Mouse (Mus musculus): ENCODE measurements at regions not wholly inside any gene's neighbourhood (a gene's known extent, or its start where the extent isn't known, plus 50 kb on each side); places are given as distances from the start of the nearest gene placed in this dataset.

GRCm38 (mm10) chr10:43764581-43764980, 137.0 kb downstream of the Qrsl1 start:
- no peak for DNase-seq (ENCODE audit: extremely low spot score in 1 of 2, low spot score in 2 of 2)
- intact Hi-C loops (cut with DNase I) = no loop called here

DNA sequence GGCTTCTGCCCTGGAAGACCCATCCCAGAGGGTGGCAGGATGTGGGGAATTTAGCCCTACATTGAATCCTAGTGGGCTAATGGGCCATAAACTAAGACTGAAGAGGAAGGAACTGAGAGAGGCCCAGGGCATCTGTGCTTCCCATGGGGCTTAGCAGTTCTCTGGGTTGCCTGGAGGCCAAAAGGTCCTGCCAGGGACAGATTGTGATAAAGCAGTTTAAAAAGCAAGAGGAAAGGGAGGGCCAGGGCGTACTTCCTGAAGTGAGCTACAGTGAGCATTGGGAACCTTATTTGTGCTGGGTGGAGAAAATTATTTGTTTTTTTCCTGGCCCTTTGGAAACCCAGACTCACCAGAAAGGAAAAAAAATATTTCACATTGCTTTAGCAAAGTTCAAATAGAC, 136.3 kb downstream of the Qrsl1 start:
- intact Hi-C loops (cut with DNase I) = no loop called here

DNA sequence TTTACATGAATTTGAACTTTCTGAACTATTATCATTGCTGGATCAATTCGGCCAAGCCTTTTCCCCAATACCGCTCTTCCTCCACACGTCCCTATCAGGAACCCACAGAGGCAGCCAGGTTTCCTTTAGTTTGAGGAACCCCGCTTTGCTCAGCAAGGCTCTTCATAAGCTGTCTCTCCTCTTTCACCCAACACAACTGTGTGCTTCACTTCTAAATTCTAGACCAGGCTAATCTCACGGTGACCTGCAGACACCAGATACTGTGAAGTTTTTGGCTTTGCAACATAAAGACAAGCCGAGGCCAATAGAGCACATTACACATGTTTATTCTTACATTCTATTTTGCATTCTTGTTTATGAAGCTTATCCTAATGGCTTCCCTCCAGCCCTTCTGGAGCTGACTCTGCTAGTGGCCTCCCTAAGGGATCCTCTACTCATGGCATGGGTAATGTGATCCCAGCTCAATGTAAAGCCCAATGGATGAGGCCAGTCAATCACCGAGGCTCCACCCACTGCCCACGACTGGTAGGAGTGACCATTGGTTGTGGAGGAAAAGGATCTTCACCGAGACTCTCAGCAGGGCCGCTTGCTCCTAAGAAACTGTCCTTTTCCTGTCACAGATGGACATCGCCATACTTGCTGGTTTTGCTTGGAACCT, 135.6 kb downstream of the Qrsl1 start:
- intact Hi-C loops (cut with DNase I) = no loop called here
- DNase-seq (ENCODE audit: extremely low spot score in 1 of 2, low spot score in 2 of 2) = no peak

More for the DNA sequence above, 136.3 kb downstream of the Qrsl1 start:
- DNase-seq (ENCODE audit: extremely low spot score in 1 of 2, low spot score in 2 of 2) = no peak

DNA sequence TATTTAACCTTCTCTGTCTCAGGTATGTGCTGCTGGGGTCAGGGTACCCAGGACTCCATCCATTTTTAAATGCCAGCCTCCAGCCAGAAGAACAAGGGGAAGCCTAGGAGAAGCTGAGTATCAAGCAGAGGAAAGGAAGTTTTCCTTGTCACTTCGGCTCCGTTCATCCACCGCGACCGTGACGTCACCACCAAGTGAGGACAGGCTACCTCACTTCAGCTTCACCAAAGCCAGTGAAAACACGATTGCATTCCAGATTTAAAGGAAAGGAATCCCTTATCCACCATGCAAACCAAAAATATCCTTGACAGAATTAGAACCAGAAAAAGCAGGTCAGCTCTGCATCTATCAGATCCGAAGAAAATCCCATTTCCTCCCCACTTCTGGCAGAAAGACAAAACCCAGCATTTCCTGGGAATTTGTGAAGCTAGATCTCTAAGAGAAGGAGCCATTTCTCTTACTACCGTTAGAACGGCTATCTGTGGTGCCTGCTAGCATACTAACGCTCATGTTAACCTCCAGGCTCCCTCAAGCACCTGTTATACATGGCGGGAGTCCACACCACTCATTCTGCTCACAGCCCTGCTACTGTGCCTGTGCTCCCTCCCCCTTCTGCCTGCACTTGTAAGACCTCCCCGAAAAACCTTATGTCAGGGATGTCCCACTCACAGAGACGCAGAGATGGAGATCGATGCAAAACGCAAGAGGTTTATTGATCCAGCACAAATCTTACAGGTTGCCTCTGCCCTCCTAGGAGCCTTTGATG, 133.4 kb downstream of the Qrsl1 start:
- DNase-seq (ENCODE audit: extremely low spot score in 1 of 2, low spot score in 2 of 2) = no peak
- intact Hi-C loops (cut with DNase I) = no loop called here

- intact Hi-C loops (cut with DNase I) = no loop called here
- no peak for DNase-seq (ENCODE audit: extremely low spot score in 1 of 2, low spot score in 2 of 2)
Observed at GRCm38 (mm10) chr10:43769026-43769425, 132.5 kb downstream of the Qrsl1 start.

- intact Hi-C loops (cut with DNase I) = no loop called here
- no peak for DNase-seq (ENCODE audit: extremely low spot score in 1 of 2, low spot score in 2 of 2)
Observed at GRCm38 (mm10) chr10:43775807-43776206, 125.7 kb downstream of the Qrsl1 start.

DNA sequence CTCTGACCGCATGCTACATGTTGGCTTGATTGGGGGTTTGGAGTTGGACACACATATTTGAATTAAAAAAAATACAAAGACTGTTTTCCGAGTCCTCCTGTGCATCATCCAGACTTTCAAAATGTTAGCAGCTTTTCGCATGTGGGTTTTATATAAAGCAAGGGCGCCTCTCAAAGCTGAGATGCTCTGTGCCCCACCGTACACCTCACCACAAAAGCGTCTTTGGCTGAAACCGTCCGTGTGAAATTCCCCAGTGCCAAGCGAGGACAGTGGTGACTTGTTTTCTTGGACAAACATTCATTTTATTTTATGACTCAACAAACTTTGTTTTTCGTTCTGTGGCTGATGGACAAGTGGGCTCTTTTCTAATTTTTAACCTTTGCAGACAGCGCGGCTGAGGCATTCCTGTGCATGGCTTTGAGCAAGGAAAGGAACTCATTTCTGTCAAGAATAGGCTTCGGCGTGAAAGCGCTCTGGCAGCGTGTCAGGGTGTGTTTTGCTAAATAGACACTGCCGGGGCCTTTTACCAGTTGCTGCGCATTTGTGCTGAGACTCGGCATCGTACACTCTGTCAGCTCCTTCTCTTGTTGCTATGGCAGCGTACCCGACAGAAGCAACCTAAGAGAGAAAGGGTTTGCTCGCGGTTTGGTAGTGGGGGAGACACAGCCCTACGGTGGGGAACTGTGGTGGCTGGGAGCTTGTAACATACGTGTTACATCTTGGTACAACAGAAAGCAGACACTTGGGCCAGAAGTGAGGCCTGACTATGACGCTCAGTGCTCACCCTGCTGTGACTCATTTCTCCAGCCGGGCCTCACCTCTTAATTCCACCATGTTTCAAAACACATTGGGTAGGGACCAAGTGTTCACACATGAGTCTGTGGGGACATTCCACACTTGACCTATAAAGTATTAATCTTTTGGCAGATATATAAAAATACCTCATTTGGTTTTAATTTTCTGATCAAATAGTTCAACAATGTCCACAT, 123.6 kb downstream of the Qrsl1 start:
- intact Hi-C loops (cut with DNase I) = no loop called here
- DNase-seq (ENCODE audit: extremely low spot score in 1 of 2, low spot score in 2 of 2) = peak; percentile 29 to 44

DNA sequence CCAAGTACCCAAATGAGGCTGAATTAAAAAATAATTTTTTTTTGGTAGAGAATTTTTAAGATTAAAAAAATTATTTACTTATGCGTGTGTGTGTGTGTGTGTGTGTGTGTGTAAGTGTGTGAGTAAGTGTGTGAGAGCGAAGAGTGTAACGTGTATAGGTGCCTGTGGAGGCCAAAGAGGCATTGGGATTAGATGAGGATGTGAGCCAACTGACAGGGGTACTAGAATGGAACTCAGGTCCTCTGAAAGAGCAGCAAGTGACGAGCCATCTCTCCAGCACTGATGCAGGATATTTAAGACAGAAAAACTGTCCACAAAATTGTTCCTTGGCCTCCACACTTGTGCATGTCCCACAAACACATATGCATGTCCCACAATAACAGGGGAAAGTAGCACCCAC, 121.0 kb downstream of the Qrsl1 start:
- DNase-seq (ENCODE audit: extremely low spot score in 1 of 2, low spot score in 2 of 2) = no peak
- intact Hi-C loops (cut with DNase I) = no loop called here

GRCm38 (mm10) chr10:43783304-43783703, 118.2 kb downstream of the Qrsl1 start:
- intact Hi-C loops (cut with DNase I) = no loop called here
- no peak for DNase-seq (ENCODE audit: extremely low spot score in 1 of 2, low spot score in 2 of 2)

GRCm38 (mm10) chr10:43790780-43791179, 110.8 kb downstream of the Qrsl1 start:
- no peak for DNase-seq (ENCODE audit: extremely low spot score in 1 of 2, low spot score in 2 of 2)
- intact Hi-C loops (cut with DNase I) = no loop called here

GRCm38 (mm10) chr10:43791525-43792021, 110.0 kb downstream of the Qrsl1 start:
- intact Hi-C loops (cut with DNase I) = no loop called here
- DNase-seq (ENCODE audit: extremely low spot score in 1 of 2, low spot score in 2 of 2) = no peak

GRCm38 (mm10) chr10:43792618-43793017, 108.9 kb downstream of the Qrsl1 start:
- intact Hi-C loops (cut with DNase I) = no loop called here
- no peak for DNase-seq (ENCODE audit: extremely low spot score in 1 of 2, low spot score in 2 of 2)

- no peak for DNase-seq (ENCODE audit: extremely low spot score in 1 of 2, low spot score in 2 of 2)
- intact Hi-C loops (cut with DNase I) = no loop called here
Observed at GRCm38 (mm10) chr10:43794587-43794986, 107.0 kb downstream of the Qrsl1 start.

- intact Hi-C loops (cut with DNase I) = no loop called here
- no peak for DNase-seq (ENCODE audit: extremely low spot score in 1 of 2, low spot score in 2 of 2)
Observed at GRCm38 (mm10) chr10:43800077-43800476, 101.5 kb downstream of the Qrsl1 start.

- intact Hi-C loops (cut with DNase I) = no loop called here
- no peak for DNase-seq (ENCODE audit: extremely low spot score in 1 of 2, low spot score in 2 of 2)
Observed at GRCm38 (mm10) chr10:43815291-43815690, 86.3 kb downstream of the Qrsl1 start.

DNA sequence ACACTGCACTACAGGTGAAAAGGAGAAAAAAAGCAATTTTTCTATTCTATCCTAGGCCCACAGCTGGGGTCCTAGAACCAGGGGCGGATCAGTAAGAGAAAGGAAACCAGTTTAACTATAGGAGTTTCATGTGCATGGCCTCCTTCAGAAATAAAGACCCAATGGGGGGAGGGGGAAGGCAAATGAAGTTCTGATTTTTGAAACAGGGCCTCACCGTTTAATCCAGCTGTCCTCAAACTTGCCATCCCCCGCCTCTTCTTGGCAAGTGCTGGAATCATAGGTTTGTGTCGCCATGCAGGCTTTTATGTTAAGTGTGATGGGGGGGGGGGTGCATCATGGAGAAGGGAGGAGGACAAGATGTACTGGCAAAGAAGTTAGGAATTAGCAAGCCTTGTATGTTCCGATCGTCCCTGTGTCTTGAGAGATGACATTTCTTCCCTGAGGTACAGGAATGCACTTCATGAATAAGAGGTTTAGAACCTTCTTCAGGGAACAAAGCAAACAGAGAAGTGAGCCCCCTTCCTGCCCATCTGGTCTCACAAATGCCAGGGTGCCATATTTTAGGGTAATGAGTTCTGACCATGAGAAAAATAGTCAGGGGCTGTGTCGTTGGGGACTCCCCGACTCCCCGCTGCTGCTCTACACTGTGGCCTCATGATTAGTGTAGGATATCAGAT, 83.9 kb downstream of the Qrsl1 start:
- intact Hi-C loops (cut with DNase I) = no loop called here
- DNase-seq (ENCODE audit: extremely low spot score in 1 of 2, low spot score in 2 of 2) = no peak

DNA sequence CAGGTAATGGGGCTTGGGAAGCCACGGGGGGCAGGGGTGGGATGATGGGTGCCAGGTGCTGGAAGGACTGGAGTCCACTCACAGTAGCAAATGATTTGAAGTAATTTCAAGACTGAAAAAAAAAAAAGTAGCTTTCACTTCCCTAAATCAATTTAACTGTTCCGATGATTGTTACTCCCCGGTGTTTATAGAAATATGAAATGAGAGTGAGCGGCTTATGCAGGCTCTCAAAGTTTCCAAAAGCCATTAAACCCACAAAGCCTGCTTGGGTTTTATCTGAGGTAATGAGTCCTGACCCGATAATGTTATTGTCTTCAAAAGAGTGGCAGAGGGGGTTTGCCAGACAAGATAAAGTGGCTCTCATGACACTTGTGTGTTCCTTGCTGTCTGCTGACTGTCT, 82.9 kb downstream of the Qrsl1 start:
- no peak for DNase-seq (ENCODE audit: extremely low spot score in 1 of 2, low spot score in 2 of 2)

DNA sequence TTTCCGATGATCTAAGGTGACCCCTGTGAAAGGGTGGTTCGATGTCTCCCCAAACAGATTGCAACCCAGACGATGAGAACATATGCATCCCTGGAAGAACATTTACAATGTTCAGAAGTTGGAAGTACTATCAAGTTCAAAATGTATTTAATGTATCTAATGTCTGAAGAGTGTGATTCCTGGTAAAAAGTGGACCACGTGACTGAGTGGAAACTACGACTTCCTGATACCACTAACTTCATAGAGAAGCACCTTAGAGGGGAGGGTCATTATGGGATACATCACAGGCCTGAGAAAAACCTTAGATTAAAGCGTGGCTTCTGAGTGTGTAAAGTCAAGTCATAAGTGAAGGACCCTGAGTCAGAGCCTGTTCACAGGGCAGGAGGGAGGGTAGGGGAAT, 82.1 kb downstream of the Qrsl1 start:
- intact Hi-C loops (cut with DNase I) = no loop called here
- no peak for DNase-seq (ENCODE audit: extremely low spot score in 1 of 2, low spot score in 2 of 2)

More for the DNA sequence above, 82.9 kb downstream of the Qrsl1 start:
- intact Hi-C loops (cut with DNase I) = no loop called here

DNA sequence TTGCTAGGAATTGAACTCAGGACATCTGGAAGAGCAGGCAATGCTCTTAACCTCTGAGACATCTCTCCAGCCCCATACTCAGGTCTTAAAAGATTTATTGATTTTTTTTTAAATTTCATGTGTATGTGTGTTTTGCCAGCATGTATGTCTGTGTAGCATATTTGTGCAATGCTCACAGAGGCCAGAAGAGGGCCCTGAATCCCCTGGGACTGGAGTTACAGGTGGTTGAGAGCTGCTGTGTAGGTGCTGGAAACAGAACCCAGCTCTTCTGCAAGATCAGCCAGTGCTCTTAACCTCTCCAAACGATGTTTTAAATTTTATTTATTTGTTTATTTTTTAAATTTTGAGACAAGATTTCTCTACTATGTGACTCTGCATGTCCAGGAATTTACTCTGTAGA, 78.9 kb downstream of the Qrsl1 start:
- no peak for DNase-seq (ENCODE audit: extremely low spot score in 1 of 2, low spot score in 2 of 2)
- intact Hi-C loops (cut with DNase I) = no loop called here
